Mouse (Mus musculus) urinary bladder, postnatal 14 days (tissue): Measurements from ENCODE around the gene Efcab3.

Experiments used
- DNase-seq: peaks from one replicate; pipeline ENCODE4 v3.0.0; 2021; ENCODE audit warnings: low spot score

Efcab3 gene

DNA sequence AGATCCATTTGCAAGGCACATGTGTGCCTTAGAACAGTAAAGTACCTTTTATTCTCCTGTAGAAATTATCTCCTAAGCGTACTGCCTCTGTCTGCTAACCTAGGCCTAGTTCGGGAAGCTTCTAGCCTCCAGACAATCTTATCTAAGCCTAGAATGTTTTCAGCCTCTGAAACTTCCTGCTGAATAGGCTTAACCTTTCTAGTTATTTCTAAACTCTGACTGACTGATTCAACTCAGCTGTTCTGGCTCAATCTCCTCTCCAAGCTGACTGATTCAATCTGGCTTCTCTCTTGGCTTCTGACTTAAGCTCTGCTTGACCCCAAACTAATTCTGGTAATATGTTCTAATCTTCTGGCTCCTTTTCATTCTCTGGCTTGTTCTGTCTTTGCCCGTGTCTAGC, 86.0 kb downstream of the Efcab3 start:
- DNase-seq, result no peak

DNA sequence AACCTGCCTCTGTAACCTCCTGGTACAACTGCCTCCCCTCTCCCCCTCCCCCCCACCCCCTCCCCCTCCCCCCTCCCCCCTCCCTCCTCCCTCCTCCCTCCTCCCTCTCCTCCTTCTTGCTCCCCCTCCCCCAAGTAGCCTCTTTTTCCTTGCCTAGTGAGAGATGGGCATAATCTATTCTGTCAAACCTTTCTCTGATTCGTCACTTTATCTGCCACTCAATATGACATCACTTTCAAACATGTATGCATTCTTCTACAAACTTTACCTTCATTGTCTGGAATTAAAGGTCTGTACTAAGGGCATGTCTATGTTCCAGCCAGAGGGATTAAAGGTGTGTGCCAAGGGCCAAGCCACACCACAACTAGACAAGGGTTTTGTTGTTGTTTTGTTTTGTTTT, 86.4 kb downstream of the Efcab3 start:
- DNase-seq, result no peak

DNA sequence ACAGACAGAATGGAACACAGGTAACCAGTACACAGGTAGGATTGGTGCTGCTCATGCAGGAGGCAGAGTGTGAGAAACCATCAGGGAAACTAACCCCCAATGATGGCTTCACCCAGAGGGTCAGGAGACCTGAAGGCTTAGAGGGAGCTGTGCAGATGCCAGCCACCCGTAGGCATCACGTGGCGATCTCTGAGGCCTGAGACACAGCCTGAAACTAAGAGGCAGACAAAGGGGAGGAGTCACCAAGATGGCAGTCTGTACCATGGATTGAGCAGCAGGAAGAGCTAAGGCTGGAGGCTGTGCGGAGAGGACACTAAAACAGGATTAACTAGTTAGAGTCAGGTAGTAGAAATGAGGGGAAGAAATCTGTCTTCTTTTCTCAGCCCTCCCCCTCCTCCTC, 87.3 kb downstream of the Efcab3 start:
- DNase-seq, result no peak

DNA sequence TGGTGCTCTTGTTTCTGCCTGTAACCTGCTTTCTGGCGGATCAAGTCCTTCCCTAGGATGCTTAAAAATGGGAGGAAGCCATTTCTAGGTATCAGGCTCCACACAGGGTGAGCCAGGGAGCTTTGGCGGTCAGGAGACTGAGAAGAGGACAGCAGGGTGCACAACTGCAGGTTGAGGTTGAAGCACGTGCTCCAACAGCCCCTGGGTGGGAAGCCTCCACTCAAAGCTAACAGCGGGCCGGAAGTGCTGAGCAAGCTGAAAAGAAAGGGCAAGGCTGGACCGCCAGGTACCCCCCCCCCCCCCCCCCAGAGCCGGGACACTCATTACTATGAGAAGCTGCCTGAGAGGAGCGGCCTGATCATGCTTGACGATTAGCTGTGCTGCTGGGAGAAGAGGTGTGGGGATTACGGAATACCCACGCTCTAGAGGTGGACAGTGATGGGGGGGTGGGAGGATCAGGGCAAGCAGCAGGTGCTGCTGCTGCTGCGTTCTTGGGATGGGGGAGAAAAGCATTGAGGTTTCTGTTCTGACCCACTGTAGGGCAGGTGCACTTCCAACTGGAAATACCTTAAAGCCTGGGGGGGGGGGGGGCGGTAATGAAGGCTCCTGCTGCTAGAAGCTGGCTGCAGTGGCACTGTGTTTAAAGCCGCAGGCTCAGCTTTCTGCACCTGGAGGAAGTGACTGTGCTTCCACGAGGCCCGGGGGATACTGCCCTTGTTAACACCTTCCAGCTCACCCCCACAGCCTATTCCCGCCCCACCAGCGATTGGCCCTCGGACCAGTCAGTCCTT, 88.0 kb downstream of the Efcab3 start:
- no peak for DNase-seq

DNA sequence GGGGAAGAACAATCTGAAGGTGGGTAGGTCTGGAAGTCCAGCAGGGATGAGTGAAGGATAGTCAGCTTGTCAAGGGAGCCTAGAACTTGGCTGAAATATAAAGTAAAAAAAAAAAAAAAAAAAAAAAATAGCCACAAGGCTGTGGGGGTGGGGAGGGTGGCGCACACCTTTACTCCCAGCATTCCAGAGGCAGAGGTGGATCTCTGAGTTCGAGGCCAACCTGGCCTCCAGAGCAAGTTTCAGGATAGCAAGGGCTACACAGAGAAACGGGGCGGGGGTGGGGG, 88.6 kb downstream of the Efcab3 start:
- no peak for DNase-seq

DNA sequence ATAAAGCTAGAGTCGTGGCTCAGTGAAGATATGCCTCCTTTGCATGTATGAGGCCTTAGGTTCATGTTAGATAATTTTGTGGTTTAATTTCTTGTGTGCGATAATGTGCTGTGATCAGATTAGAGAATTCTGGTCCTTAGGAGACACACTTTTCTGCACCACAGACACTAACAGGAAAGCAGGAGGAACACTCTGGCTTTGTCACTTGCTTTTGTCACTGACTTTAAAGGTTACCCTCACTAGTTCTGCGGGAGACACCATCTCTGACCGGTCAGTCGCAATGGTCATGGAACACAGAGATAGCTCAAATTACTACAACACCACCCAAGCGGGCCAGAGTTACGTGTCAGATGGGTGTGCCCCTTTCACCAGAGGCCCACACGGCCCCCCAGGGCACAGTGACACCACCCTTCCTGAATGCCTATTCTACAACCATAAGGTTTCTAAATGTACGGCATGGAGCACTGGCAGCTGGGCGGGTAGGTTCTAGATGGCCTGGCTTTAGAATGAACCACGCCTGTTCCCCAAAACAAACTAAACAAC, 89.0 kb downstream of the Efcab3 start:
- no peak for DNase-seq

DNA sequence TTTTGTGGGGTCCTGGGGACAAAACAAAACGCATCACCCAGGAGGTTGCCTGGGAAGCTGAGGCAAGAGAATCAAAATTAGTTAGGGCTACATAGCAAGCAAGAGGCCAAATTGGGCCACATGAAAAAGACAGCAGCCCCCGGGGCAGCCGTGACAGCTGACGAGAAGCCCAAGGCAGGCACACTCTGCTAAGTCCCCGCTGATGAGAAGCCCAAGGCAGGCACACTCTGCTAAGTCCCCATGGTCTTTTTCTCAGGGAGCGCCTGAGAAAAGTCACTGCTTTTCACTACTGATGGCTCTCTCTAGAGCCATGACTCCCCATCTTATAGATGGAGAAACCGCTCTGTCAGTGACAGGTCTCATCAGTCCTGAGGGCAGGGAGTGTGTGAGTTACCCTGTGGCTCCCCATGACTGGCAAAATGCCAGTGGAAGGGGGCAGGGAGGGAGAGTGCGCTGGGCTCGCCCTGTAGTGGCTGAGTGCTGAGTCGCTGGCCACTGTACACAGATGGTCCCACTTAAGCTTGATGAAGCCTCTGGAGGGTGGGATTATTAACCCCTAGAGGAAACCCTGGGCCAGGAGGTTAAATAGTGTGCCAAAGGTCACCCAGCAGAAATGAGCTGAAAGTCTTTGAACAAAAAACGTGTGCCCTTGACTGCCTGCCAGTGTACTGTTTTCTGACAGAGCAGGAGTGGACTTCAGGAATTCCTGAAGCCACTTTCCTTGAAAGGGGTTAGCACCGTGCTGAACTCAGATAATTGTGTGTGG, 89.9 kb downstream of the Efcab3 start:
- peak; percentile 11 for DNase-seq

DNA sequence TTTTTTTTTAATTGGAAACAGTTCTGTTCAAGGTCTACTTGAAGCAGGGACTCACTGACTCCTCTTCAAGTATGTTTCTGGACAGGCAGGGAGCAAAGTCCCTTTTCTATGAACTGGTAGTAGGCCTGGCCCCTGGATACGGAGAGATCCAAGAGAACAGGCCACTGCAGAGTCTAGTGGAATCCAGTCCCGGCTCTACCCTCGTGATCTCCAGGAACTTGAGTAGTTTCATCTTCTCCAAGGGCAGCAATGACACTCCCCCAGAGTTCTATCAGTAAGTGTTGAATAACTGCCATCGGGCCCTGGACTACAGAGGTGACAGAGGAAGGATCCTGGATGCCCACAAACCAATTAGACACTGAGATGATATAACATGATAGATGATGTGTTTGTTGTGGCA, 92.5 kb downstream of the Efcab3 start:
- no peak for DNase-seq

DNA sequence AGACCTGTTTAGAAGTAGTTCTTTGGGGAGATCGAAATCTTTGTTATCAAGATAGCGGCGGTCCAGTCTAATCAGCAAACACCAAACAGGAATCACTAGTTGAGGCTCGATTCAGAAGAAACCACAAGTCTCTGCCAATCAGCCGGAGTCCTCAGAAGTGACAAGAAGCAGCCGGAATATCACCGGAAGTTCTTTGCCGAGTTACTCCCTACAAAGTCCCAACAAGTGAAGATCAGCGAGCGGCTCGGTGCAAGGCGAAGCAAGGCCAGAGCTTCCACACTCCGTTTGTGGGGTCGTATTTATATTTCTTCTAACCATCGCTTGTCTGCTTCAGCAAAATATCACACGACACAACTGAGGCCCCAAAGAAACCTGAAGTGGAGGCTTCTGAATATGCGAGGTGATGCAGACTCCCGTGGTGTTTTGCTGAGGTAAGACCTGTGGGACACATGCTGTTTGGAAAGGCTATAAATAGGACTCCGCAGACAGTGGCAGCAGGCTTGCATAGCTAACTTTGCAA, 93.4 kb downstream of the Efcab3 start:
- DNase-seq, result no peak

DNA sequence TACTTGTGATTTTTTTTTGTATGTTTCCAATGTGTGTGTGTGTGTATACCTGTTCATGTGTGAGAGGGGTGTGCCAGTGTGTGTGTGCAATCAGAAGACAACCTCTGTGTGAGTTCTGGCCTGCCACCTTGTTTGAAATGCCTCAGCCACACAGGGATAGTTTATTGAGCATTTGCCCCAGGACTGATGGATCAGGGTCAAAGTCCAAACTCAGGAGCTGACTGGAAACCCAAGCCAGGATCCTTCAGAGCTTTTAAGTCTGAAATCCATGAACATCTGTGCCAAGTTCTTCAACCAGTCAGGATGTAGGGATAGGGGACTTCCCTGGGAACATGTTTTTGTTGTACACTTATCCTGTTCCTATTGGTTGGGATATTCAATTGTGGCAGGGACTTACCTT, 94.7 kb downstream of the Efcab3 start:
- no peak for DNase-seq

DNA sequence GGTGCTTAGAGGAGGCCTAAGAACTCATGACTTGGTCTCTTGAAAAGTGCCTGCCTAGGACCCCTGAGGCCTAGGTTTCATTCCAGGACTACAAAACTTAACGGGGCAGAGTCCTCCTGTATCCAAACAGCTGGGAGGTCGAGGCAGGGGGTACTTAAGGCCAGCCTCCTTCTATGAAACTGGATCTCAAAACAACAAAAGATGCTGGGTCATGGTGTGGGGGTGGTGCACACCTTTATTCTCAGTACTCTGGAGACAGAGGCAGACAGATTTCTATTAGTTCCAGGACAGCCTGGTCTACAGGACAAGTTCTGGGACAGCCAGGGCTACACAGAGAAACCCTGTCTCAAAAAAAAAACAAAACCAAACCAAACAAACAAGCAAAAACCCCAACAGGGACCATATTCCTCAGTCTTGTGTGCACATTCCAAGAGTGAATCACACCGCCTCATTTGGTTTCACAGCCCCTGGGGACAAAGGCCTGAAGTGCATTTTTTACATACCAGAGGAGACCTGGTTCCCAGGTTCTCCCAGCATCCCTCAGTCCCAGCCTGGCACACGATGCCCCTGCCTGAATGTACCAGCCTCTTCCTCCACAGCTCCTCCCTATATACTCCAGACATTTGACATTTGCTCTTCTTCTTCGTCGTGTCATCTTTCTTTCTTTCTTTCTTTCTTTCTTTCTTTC, 96.4 kb downstream of the Efcab3 start:
- no peak for DNase-seq

DNA sequence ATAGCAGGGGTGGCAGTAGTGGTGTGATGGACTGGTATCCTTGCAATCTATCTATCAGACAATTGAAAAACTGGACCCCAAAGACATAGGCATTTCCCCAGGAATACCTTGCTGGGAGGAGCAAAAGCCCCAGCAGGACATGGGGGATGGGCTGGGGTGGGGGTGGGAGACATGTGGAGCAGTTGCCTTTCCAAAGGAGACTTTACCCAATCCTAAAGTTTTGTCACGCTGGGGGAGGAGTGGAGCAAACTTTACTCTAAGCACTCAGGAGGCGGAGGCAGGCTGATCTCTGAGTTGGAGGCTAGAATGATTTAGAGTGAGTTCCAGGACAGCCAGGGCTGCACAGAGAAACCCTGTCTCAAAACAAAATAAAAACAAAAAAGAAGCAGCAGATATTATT, 98.0 kb downstream of the Efcab3 start:
- DNase-seq, result no peak

DNA sequence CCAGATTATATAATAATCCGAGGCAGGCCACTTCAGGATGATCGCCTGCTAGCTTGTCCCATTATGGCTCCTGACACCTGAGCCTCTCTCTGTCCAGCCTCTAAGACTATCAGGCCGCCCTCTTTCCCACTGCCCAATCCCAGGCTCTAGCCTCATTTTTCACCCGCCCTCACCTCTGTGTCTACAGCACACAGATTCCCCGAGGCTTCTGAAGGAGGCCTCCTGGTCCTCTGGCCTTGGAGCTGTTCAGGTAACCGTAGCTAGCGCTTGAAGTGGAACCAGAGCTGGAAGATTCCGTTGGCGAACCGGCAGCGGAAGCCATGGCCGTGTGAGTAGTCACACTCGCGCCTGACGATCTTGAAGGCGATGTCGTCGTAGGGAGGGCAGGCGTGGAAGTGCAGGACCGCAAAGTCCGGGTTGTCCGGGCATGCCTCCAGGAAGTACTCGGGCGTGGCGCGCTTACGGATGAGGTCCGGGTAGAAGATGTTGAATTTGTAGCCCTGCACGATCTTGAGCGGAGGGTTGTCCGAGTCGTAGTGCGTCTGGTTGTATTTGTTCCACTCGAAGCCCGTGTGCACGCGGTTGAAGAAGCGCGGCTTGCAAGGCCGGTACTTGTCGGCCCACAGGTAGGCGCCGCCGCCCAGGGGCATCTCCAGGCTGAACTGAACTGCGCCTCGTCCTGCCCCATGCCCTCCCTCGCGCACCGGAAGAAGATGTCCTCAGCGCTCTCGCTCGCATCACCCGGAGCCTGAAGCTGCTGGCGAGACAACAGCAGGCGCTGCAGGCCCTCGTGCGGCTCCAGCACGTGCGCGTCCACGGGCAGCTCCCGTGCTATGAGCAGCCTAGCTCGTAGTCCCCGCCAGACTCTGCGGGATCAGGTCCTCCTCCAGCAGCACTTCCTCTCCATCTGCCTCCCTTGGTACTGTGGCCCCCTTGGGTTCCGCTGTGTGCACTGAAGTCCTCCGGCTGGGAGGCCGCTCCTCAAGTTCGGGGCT, 101.4 kb downstream of the Efcab3 start:
- DNase-seq, result no peak

DNA sequence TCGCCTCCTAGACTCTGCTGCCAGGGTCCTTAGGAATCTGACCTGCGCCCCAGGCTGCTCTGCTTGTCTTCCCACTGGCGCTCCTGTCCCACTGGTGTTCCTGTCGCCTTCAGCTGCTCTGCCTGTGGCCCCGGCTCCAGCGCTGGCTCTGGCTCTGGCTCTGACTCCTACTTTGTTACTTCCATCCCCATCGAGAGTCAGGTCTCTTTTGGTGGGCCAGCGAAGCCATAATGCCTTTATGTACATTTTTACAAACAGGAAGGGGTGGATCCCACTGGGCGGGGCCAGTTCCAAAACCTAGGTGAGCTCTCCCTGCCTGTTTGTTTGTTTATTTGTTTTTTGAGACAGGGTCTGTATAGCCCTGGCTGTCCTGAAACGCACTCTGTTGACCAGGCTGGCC, 103.4 kb downstream of the Efcab3 start:
- no peak for DNase-seq
